Mouse (Mus musculus) retina, postnatal 7 days (tissue): ENCODE results near the gene Ptprm.

Experiments used
- DNase-seq: peaks from one replicate; pipeline ENCODE4 v3.0.0-alpha.2; 2012; ENCODE audit warnings: low read depth, low spot score

The Ptprm gene

GRCm38 (mm10) chr17:67138981-67139380 is 215.3 kb downstream of the Ptprm start:
- DNase-seq = no peak

GRCm38 (mm10) chr17:67136876-67137275 is 217.4 kb downstream of the Ptprm start:
- no peak for DNase-seq

DNA sequence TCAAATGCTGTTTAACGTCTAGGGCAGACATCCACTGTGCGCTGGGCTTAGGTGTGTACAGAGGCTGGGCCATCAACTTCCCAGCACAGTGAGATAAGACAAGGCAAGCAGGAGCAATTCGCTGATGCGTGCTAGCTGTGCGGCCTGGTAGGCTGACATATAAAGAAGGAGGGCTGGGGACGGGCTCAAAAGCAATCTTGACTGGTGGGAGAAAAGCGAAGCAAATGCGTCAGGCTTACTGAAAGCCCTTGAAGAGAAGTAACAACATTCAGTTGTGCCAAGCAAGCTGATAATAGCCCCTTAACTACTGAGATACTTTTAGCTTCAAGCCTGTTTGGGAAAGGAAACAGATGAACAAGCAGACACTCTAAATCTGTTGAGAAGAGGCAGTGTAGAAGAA is 217.8 kb downstream of the Ptprm start:
- no peak for DNase-seq

- no peak for DNase-seq
Observed at GRCm38 (mm10) chr17:67134235-67134634, 220.0 kb downstream of the Ptprm start.

DNA sequence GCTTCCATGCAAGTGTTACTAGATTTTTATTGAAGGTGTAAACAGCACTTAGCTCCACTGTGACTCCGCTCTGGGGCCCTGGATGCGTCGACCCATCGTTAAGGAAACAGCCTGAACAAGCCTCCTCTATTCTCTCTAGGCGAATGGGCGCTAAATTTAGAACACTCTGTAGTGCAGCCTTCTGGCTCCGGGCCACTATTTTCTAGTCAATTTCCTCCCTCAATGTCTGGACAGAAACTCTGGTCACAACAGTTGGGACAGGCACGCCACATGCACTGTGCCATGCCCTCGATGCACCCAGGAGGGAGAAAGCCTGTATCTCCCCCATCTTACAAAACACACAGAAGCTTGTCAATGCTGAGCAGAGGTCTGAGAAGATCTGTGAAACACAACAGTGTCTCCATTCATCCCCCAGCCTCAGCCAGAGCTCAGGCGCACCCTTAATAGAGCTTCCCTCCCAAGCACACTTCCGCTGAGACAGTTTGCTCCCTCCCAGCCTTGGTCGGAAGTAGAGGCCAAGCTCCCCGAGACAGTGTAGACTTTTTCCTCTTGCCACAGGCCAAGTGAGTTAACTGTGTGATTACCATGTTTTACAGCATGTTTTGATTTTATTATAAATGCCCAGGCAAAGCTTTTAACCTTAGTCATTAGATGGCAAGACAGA is 220.7 kb downstream of the Ptprm start:
- DNase-seq = no peak

- no peak for DNase-seq
Observed at GRCm38 (mm10) chr17:67133026-67133425, 221.2 kb downstream of the Ptprm start.

DNA sequence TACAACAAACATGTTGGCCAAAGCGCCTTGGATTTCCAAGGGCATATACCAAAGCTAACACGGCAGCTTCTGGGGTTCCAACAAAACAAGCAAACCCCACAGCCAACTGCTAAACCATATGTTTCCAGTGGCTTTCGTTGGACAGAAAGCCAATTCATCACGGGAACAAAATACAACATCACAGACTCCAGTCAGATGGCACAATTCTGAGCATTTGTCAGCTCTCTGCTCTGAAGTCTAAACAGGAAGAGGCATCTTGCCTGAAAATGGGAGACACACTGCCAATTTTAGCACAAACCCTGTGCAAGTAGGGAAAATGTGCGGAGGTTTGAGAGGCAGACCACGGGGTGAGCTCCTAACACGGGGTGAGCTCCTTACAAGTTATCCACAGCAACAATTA is 226.7 kb downstream of the Ptprm start:
- DNase-seq = no peak

DNA sequence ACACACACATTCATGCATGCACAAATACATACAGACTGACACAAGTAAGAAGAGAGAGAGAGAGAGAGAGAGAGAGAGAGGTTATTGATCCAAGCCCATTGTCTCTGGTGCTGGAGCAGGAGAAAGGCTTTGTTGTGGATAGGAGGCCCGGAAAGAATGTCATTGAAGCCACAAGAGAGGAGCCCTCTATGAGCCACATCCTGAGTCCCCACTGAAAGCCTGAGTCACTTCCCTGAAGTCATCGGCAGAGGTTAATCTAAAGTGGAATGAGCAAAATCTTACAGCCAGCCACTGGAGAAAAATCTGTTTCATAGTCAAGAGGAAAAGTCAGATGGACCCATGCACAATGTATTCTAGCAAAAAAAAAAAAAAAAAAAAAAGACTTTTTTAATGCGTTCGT is 228.7 kb downstream of the Ptprm start:
- DNase-seq = no peak

DNA sequence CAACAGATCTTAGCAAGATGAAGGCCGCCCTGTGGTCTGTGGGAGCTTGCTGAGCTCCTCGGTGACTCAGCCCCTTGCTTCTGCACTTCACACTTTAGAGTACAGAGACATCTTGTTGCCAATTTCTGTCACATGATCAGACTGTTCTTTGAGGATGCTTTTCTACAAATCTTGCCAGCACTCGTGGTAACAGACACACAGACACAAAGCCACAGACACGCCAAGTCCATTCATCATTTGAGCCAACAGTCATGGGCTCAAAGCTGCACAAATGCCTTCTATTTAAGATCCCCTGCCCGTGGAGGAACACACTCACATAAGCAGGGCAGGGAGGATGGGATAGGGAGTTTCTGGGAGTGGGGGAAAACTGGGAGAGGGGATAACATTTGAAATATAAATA is 230.0 kb downstream of the Ptprm start:
- DNase-seq = no peak

DNA sequence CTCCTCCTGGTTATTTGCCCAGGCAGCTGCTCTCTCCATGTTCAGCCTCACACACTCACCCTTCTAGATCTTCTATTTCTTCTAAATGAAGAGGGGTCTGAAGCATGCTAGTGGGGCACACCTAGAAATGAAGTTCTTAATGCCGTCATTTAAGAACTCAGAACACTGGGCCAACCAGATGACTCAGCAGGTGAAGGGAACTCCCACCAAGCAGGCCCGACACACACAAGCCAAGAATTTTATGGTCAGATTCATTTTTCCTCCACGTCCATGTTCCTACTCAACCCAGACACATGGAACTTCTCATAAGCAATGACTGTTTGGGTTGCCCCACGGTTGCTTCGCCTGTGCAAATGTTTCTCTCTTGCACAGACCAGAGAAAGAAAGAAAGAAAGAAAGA is 230.5 kb downstream of the Ptprm start:
- DNase-seq = no peak

- no peak for DNase-seq
Observed at GRCm38 (mm10) chr17:67120863-67121262, 233.4 kb downstream of the Ptprm start.

DNA sequence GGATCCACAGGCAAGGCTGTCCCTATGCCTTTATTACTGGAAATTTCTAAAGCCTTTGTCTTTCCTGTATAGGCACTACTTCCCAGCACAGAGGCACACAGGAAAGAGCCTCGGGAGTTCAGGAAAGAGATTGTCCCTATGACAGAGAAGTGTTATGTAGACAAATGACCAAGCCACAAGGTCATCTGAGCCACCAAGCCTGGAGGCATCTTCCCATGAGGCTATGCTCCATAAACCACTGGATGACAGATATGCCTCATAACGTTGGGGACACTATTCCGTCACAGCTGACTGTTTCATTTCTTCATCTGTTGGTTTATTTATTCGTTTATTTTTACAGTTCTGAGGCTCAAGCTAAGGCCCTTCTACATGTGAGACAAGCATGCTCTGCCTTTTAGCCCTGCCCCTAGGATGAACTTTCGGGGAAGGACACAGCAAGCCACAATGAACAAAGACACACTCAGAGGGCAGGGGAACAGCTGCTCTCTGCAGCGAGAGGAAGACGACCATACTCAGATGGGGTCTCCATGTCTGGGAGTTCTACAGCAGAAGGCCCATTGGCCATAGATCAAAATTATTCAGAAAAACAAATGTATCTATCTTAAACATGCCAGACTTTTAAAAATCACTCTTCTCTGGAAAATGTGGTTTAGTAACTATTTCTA is 235.4 kb downstream of the Ptprm start:
- DNase-seq = no peak

DNA sequence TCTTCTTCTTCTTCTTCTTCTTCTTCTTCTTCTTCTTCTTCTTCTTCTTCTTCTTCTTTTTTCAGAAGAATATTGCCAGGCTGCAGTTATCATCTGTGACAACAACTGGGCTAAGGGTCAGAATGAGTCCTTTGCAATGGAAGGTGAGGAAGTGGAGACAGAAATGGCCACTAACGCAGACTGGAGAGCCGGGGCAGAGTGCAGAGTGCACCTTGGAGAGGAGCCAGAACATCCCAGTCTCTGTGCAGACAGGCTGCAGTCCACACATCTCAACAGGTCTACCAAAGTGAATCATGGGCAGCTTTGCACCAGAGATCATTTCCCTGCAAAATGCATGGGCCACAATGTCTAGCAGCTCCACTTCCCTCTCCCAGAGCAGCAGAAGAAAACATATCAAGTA is 239.4 kb downstream of the Ptprm start:
- no peak for DNase-seq

GRCm38 (mm10) chr17:67112679-67113078 is 241.6 kb downstream of the Ptprm start:
- DNase-seq = no peak

GRCm38 (mm10) chr17:67106176-67106575 is 248.1 kb downstream of the Ptprm start:
- no peak for DNase-seq

DNA sequence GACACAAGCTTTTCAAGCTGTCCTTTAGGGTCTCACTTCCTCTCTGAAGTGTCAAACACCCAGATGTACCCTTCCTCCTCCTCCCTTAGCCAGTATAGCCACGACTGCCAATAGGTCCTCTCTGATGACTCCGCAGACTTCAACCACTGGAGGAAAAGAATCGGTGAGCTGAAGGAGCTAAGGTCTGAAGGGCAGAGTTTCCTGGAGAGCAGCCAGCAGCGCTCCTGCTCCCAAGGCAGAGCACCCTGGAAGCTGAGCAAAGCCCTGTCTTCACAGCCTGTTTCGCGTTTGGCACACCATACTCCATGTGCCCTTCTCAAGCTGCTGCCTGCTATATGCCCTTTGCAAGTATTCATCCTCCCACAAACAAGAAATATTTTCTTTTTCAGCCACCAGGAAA is 252.2 kb downstream of the Ptprm start:
- no peak for DNase-seq

DNA sequence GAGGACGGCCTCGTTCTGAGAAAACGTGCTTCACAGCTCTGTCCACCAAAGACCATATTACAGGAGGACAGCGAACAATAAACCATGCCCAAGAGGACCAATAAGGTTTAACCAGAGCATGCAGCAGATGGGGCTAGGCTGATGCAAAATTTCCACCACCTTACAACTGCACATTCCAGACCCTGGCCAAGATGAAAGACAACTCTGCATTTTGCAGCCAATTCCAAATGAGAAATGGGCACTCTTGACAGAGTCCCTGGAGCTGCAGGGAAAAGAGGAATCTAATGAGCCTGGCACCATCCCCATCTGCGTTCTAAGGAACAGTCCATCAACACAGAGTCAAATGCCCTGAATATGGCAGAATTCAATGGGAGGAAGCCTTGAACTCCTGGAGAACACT is 263.3 kb downstream of the Ptprm start:
- no peak for DNase-seq

DNA sequence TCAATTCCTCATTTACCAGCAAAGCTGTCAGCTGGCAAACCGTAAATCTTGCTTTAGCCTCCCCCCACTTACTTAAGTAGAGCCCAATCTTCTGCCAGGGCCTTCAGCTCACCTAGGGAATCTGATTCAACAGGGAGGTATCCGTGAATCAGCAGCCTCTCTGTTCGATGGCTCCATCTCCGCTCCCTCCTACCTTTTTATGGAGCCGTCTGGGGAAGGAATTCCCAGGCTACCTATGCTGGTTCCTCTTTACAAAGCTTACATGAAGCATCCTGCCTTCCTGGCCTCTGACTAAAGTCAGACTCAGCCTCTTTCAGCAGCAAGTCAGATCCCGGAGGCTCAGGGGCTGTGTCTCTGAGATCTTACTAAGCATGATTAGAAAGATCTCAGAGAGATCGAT is 264.1 kb downstream of the Ptprm start:
- no peak for DNase-seq

DNA sequence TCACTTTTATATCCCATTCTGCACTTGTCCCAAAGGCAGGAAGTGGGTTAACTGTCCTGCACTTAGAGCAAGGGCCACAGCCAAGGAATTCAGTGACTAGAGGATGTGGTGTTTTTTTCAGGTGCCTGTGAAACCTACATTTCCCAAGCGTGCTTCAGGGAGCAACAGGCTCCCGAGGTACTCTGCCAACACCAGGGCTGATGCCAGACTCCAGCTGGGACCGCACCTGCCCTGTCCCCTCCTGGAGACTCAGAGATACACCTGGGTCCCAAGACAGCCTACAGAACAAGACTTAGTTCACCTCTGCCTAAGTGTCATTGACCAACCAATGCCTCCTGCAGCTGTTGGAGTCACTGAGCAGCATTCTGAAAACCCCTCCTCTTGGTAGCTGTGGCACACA is 264.6 kb downstream of the Ptprm start:
- no peak for DNase-seq

GRCm38 (mm10) chr17:67087585-67087984 is 266.7 kb downstream of the Ptprm start:
- DNase-seq = no peak

DNA sequence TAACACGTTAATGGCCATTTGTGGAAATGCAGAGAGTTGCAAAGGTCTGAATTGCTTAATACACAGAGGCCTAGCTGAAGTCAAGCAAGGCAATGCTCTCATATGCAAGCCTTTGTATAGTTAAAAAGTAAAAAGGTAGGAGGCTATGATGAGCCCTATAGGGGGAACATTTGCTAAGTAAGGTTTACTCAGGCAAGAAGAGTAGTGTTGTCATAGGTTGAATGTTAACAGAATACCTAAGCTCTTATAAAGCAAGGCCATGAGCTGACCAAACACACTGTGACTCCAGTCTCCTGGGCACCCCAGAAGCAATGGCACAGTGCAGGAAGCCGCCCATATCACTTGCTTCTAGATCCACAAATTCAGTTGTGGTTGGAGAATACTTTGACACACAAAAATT is 267.4 kb downstream of the Ptprm start:
- no peak for DNase-seq

DNA sequence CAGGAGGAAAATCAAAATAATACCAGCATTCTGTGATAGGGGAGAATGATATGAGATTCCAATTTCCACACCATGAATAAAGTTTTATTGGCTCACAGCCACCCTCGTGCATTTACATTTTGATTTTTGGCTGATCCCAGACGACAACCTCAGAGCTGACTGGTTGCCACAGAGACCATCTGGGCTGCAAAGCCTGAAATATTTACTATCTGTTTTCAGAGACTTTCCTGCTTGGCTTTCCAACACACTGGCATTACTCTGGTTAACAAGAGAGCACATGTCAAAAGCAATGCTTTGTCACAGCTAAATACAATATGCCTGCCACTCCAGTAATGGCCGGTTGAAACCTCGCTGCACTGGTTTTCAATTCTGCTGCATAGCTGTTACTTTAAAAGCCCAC is 269.8 kb downstream of the Ptprm start:
- no peak for DNase-seq

- DNase-seq = no peak
Observed at GRCm38 (mm10) chr17:67084093-67084492, 270.2 kb downstream of the Ptprm start.

DNA sequence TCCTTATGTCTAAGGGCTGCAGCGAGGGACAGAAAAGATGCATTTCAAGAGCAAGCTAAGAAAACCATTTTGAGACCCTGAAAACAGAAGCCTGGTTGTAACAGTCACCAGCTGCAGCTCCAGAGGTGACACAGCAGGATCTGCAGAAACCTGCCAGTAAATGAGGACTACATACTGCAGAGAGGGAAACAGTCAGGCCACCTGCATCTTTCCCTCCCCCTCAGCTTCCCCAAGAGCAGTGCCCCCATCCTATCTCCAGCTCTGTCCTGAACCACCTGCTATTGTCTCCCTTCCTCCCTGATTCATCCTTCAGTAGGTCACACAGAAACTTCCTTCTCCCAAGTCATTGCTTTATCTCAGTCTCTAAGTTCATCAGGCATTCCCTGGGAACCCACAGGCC is 274.7 kb downstream of the Ptprm start:
- DNase-seq = no peak
